Mouse (Mus musculus): ENCODE results near the gene Dazap2. TPM values are rescaled to one million over a fixed set of nuclear protein-coding genes. Genes with fewer than 3 reads are reported as not detected.

Dazap2 gene
- 185 and 189 TPM in 2 replicates for polyA plus RNA-seq (2014; fragmentation: Nextera tagmentation; extraction: Ambion mirVana)

GRCm38 (mm10) chr15:100614996-100615824 is at the start of gene Dazap2:
TSS of gene Dazap2 (plus strand) at chr15:100615349.
- Histone ChIP-seq H3K4me2 (ENCODE audit: low read depth, low read length) (peak within 1 kb of the TSS; percentile 78), H3K9ac (ENCODE audit: low read depth, low read length) (peak within 1 kb of the TSS; percentile 95), H3K9me3 (ENCODE audit: control insufficient read depth, low read length) (no peaks in the 10 kb centered on the region), H3K36me3 (ENCODE audit: control insufficient read depth, insufficient read depth, low read length) (peaks cover 26% of the 10 kb centered on the region), H3K27me3 (replicated peaks; ENCODE audit: control insufficient read depth, insufficient read depth, low read length) (no peaks in the 10 kb centered on the region), H3K4me3 (ENCODE audit: low read depth, low read length) (peak within 1 kb of the TSS; percentile 98), H3K4me1 (ENCODE audit: control insufficient read depth, insufficient read depth, low read length) (no peaks in the 10 kb centered on the region; the same call in 1 of the 2 replicates), H3K27ac (replicated peaks; ENCODE audit: low read depth, low read length) (peak within 1 kb of the TSS; percentile 99)
- under 1% methylated on average over 14 of the region's 99 CpGs for WGBS
- DNase-seq (ENCODE audit: low spot score) (peak; percentile 99), ATAC-seq (ENCODE audit: low read depth) (peak; percentile 91)

DNA sequence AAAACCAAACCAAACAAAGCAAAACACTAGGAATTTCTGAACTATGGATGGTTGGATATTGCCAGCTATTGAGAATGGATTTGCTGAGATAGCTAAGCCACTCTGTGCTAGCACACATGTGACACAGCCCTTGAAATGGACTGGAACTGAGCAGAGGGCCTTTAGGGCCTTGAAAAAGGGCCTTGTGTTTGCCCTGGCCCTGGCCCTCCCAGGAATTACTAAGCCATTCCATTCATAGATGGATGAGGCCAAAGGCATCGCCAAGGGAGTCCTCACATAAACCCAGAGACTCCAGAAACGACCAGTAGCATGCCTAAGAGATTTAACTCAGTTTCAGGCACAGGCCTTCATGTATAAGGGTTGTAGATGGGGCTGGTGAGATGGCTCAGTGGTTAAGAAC is 48.6 kb upstream of the Dazap2 start:
- H3K9me3 ChIP-seq (ENCODE audit: control insufficient read depth, low read length), result no peaks in the 10 kb centered on the region
- DNase-seq (ENCODE audit: low spot score) (no peak), ATAC-seq (ENCODE audit: low read depth) (no peak)
- no peaks in the 10 kb centered on the region for H3K27me3 ChIP-seq (replicated peaks; ENCODE audit: control insufficient read depth, insufficient read depth, low read length)
- H3K9ac ChIP-seq (ENCODE audit: low read depth, low read length), result no peak overlapping the region
- no peaks in the 10 kb centered on the region for H3K4me1 ChIP-seq (ENCODE audit: control insufficient read depth, insufficient read depth, low read length)
- 54% methylated on average over 2 of the region's 2 CpGs for WGBS
- H3K27ac ChIP-seq (replicated peaks; ENCODE audit: low read depth, low read length), result no peak overlapping the region
- H3K4me3 ChIP-seq (ENCODE audit: low read depth, low read length), result no peak overlapping the region
- H3K36me3 ChIP-seq (ENCODE audit: control insufficient read depth, insufficient read depth, low read length), result no peaks in the 10 kb centered on the region
- no peak overlapping the region for H3K4me2 ChIP-seq (ENCODE audit: low read depth, low read length)

DNA sequence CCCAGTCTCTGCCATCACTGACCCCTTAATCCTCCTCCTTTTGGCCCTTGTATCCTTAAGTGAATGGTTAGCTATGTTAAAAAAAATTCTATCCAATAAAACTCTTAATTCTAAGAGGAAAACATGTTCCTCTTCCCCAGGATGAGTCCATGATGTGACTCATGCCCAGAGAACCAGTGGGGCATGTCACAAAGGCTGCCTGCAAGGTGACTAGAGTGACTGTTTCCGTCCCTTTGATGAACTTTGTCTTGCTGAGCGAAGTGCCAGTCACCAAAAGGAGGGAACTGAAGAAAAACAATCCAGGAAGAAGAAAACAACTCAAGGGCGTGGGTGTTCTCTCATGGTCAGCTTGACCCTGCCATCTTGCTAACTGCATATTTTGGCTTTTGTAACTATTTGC is 45.9 kb upstream of the Dazap2 start:
- no peak for ATAC-seq (ENCODE audit: low read depth)
- H3K4me2 ChIP-seq (ENCODE audit: low read depth, low read length), result no peak overlapping the region
- peaks cover 6% of the 10 kb centered on the region for H3K4me1 ChIP-seq (ENCODE audit: control insufficient read depth, insufficient read depth, low read length)
- H3K9ac ChIP-seq (ENCODE audit: low read depth, low read length), result no peak overlapping the region
- DNase-seq (ENCODE audit: low spot score), result no peak
- no peak overlapping the region for H3K4me3 ChIP-seq (ENCODE audit: low read depth, low read length)
- H3K27ac ChIP-seq (replicated peaks; ENCODE audit: low read depth, low read length), result no peak overlapping the region
- H3K27me3 ChIP-seq (replicated peaks; ENCODE audit: control insufficient read depth, insufficient read depth, low read length), result no peaks in the 10 kb centered on the region
- H3K36me3 ChIP-seq (ENCODE audit: control insufficient read depth, insufficient read depth, low read length), result no peaks in the 10 kb centered on the region
- 70% methylated on average over 3 of the region's 3 CpGs for WGBS
- H3K9me3 ChIP-seq (ENCODE audit: control insufficient read depth, low read length), result no peaks in the 10 kb centered on the region

DNA sequence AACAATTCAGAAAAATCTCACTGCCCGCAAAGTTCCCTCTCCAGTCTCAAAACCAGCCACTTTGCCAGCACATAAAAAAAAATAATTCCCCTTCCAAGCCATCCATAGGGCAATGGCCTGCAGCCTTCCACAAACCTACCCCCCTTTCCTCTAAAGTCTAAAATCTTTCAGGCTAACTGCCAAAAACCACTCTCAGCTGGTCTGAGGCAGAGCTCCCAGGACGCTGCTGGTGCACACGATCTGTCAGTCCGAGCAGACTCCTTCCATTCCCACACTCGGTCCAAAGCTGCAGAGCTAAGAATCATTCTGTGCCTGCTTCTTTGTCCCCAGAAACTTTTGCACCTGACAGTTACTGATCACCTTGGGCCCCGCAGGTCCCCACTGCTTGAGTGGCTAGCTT is 41.2 kb upstream of the Dazap2 start:
- Histone ChIP-seq H3K4me3 (ENCODE audit: low read depth, low read length) (no peak overlapping the region), H3K9ac (ENCODE audit: low read depth, low read length) (no peak overlapping the region), H3K27me3 (replicated peaks; ENCODE audit: control insufficient read depth, insufficient read depth, low read length) (no peaks in the 10 kb centered on the region), H3K4me1 (ENCODE audit: control insufficient read depth, insufficient read depth, low read length) (peaks cover 9% of the 10 kb centered on the region), H3K27ac (replicated peaks; ENCODE audit: low read depth, low read length) (peak overlapping the region; percentile 63), H3K4me2 (ENCODE audit: low read depth, low read length) (peak overlapping the region; percentile 2; the same call in 1 of the 2 replicates), H3K36me3 (ENCODE audit: control insufficient read depth, insufficient read depth, low read length) (0 out of 2 replicates have a peak, but pooled peaks cover 7% of the 10 kb centered on the region), H3K9me3 (ENCODE audit: control insufficient read depth, low read length) (no peaks in the 10 kb centered on the region)
- 33% methylated on average over 6 of the region's 6 CpGs for WGBS
- peak; percentile 83 for DNase-seq (ENCODE audit: low spot score)
- peak; percentile 68 for ATAC-seq (ENCODE audit: low read depth)

DNA sequence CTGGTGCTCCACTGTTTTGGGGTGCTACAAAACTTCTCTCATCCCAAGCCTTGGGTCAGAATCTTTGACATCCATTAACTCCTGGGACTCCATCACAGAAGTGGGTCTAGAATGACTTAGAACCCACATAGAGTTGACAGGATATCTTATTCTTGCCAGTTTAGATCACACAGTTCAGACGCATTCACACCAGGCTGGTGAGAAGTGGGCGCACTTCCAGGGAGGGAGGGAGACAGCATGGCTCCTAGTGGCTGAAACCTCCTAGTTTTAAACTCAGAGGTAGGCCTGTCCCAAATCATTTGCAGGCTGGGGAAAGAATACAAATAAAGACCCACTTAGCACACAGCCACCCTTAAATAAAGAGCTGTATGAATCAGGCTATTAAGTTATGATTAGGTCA is 40.8 kb upstream of the Dazap2 start:
- ATAC-seq (ENCODE audit: low read depth) (no peak), DNase-seq (ENCODE audit: low spot score) (no peak)
- Histone ChIP-seq H3K36me3 (ENCODE audit: control insufficient read depth, insufficient read depth, low read length) (0 out of 2 replicates have a peak, but pooled peaks cover 7% of the 10 kb centered on the region), H3K4me2 (ENCODE audit: low read depth, low read length) (peak overlapping the region; percentile 2; the same call in 1 of the 2 replicates), H3K4me3 (ENCODE audit: low read depth, low read length) (no peak overlapping the region), H3K27me3 (replicated peaks; ENCODE audit: control insufficient read depth, insufficient read depth, low read length) (no peaks in the 10 kb centered on the region), H3K9ac (ENCODE audit: low read depth, low read length) (no peak overlapping the region), H3K27ac (replicated peaks; ENCODE audit: low read depth, low read length) (peak overlapping the region; percentile 44), H3K9me3 (ENCODE audit: control insufficient read depth, low read length) (no peaks in the 10 kb centered on the region), H3K4me1 (ENCODE audit: control insufficient read depth, insufficient read depth, low read length) (peaks cover 9% of the 10 kb centered on the region)
- 67% methylated on average over 2 of the region's 2 CpGs for WGBS

GRCm38 (mm10) chr15:100575366-100575765 is 39.8 kb upstream of the Dazap2 start:
- Histone ChIP-seq H3K9me3 (ENCODE audit: control insufficient read depth, low read length) (no peaks in the 10 kb centered on the region), H3K4me1 (ENCODE audit: control insufficient read depth, insufficient read depth, low read length) (peaks cover 9% of the 10 kb centered on the region), H3K9ac (ENCODE audit: low read depth, low read length) (no peak overlapping the region), H3K4me3 (ENCODE audit: low read depth, low read length) (no peak overlapping the region), H3K27ac (replicated peaks; ENCODE audit: low read depth, low read length) (no peak overlapping the region), H3K4me2 (ENCODE audit: low read depth, low read length) (no peak overlapping the region), H3K36me3 (ENCODE audit: control insufficient read depth, insufficient read depth, low read length) (peaks cover 9% of the 10 kb centered on the region; the same call in 1 of the 2 replicates), H3K27me3 (replicated peaks; ENCODE audit: control insufficient read depth, insufficient read depth, low read length) (no peaks in the 10 kb centered on the region)
- WGBS, result 86% methylated on average over 12 of the region's 12 CpGs
- no peak for ATAC-seq (ENCODE audit: low read depth)
- DNase-seq (ENCODE audit: low spot score), result no peak

GRCm38 (mm10) chr15:100576392-100576791 is 38.8 kb upstream of the Dazap2 start:
- no peak overlapping the region for H3K27ac ChIP-seq (replicated peaks; ENCODE audit: low read depth, low read length)
- H3K4me1 ChIP-seq (ENCODE audit: control insufficient read depth, insufficient read depth, low read length), result peaks cover 9% of the 10 kb centered on the region
- H3K4me3 ChIP-seq (ENCODE audit: low read depth, low read length), result no peak overlapping the region
- H3K4me2 ChIP-seq (ENCODE audit: low read depth, low read length), result no peak overlapping the region
- peaks cover 17% of the 10 kb centered on the region; the same call in 1 of the 2 replicates for H3K36me3 ChIP-seq (ENCODE audit: control insufficient read depth, insufficient read depth, low read length)
- WGBS, result 84% methylated on average over 6 of the region's 6 CpGs
- H3K9ac ChIP-seq (ENCODE audit: low read depth, low read length), result no peak overlapping the region
- no peak for DNase-seq (ENCODE audit: low spot score)
- H3K9me3 ChIP-seq (ENCODE audit: control insufficient read depth, low read length), result no peaks in the 10 kb centered on the region
- no peaks in the 10 kb centered on the region for H3K27me3 ChIP-seq (replicated peaks; ENCODE audit: control insufficient read depth, insufficient read depth, low read length)
- no peak for ATAC-seq (ENCODE audit: low read depth)

DNA sequence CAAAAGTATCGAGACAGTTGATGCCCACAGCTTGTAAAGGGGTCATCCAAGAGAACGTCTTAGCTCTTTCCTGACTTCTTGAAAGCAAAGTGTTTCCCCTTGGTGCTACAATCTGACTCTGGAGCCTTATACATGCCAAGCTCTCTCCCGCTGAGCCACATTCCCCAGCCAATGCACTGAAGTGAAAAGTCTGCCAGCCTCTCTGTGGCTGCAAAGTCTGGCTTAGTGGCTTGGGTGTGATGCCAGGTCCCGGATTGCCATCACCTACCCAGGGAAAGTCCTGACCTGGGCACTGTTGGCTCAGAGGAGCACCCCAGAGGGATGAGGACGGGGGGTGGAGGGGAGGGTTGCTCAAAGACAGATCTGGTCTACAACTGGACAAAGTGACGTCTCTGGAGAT is 38.3 kb upstream of the Dazap2 start:
- Histone ChIP-seq H3K36me3 (ENCODE audit: control insufficient read depth, insufficient read depth, low read length) (peaks cover 17% of the 10 kb centered on the region; the same call in 1 of the 2 replicates), H3K4me3 (ENCODE audit: low read depth, low read length) (no peak overlapping the region), H3K9ac (ENCODE audit: low read depth, low read length) (no peak overlapping the region), H3K9me3 (ENCODE audit: control insufficient read depth, low read length) (no peaks in the 10 kb centered on the region), H3K27me3 (replicated peaks; ENCODE audit: control insufficient read depth, insufficient read depth, low read length) (no peaks in the 10 kb centered on the region), H3K4me1 (ENCODE audit: control insufficient read depth, insufficient read depth, low read length) (peaks cover 9% of the 10 kb centered on the region), H3K27ac (replicated peaks; ENCODE audit: low read depth, low read length) (no peak overlapping the region), H3K4me2 (ENCODE audit: low read depth, low read length) (no peak overlapping the region)
- no peak for ATAC-seq (ENCODE audit: low read depth)
- WGBS, result 83% methylated on average over 6 of the region's 6 CpGs
- no peak for DNase-seq (ENCODE audit: low spot score)

Measured in embryonic facial prominence, embryonic 14.5 days (tissue).